Mouse (Mus musculus): ENCODE data around the gene Gm7951.
"Not testable (repeated sequence)": the region's sequence is repeated elsewhere in the genome, so short reads cannot be mapped to it uniquely, and the experiment has no call there.

Gm7951 gene

GRCm38 (mm10) chr14:42117269-42117668 lies at the start of gene Gm7951:
Gm7951 (minus strand) TSS chr14:42117369.
- DNase-seq (ENCODE audit: low spot score): not testable (repeated sequence)

- not testable (repeated sequence) for DNase-seq (ENCODE audit: low spot score)
Observed at GRCm38 (mm10) chr14:42162522-42162921, 45.4 kb upstream of the Gm7951 start, which contains the start of gene Gm17027. Gm17027 (minus strand) TSS chr14:42162622.

DNA sequence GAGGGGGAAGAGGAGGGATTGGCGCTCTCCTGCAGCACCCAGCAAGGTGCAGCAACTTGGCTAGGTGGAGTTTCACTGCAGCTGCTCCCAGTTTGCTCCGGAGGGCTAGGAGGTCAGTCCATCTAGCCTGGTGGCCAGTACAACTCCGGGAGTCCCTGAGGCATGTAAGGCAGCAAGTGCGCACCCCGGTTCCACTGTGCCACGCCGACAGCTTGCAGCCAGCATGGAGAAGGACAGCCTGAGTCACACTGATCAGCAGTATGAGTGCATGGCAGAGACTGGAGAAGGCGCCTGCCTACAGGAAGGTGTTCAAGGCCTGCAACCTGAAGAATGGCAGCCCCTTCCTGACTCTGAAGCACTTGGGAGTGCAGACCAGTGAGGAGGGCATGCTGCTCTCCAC lies 17.4 kb upstream of the Gm7951 start:
- DNase-seq (ENCODE audit: low spot score): not testable (repeated sequence)

DNA sequence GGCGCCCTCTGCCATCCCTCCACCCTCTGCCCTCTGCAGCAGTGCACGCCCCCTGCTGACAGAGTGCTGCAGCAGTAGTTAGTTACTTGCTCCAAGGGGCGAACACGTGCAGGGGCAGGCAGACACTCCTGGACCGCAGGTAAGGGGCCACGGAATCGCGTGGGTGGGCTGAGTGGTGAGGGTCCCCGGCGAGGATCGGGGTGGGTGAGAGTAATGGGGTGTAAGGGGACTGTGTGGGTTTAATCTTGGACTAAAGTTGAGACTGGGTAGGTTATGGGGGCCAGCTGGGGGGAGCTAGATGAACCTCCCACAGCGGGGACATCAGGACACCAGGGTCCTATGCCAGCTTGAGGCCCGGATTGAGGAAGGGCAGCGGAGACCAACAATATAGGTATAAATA lies 16.6 kb upstream of the Gm7951 start:
- DNase-seq (ENCODE audit: low spot score): not testable (repeated sequence)
